Mouse (Mus musculus) neural tube, embryonic 11.5 days (tissue): ENCODE measurements around the gene Igll1. TPM values are rescaled to one million over a fixed set of nuclear protein-coding genes. Genes with fewer than 3 reads are reported as not detected.

ENCODE experiments used
- ATAC-seq: fragments of 200-750 bp; cut with Nextera tagmentation; 2 replicates; pipeline ENCODE4 v1.8.0; 2017; ENCODE audit warnings: moderate number of reproducible peaks, mild to moderate bottlenecking, moderate TSS enrichment, moderate library complexity; ENCODE audit not compliant: insufficient read depth, low FRiP score, low TSS enrichment
- DNase-seq: peaks from one replicate; pipeline ENCODE4 v3.0.0-alpha.2; 2015; ENCODE audit warnings: low spot score
- H3K27ac ChIP-seq: fragments of 300-500 bp; sonication (generic); 2 replicates; pipeline ENCODE4 v1.5.1; 2014; ENCODE audit warnings: low read depth, mild to moderate bottlenecking, low read length
- H3K27me3 ChIP-seq: fragments of 300-500 bp; sonication (generic); 2 replicates; pipeline ENCODE4 v1.6.1; 2014; ENCODE audit warnings: mild to moderate bottlenecking, low read length, mixed read lengths; ENCODE audit not compliant: control insufficient read depth, insufficient read depth
- H3K36me3 ChIP-seq: fragments of 300-500 bp; sonication (generic); 2 replicates; pipeline ENCODE4 v1.6.1; 2014; ENCODE audit warnings: mild to moderate bottlenecking, low read length, moderate library complexity, mixed read lengths; ENCODE audit not compliant: control insufficient read depth, insufficient read depth
- H3K4me1 ChIP-seq: fragments of 300-500 bp; sonication (generic); 2 replicates; pipeline ENCODE4 v1.6.1; 2014; ENCODE audit warnings: low read length, mixed read lengths; ENCODE audit not compliant: control insufficient read depth, insufficient read depth
- H3K4me2 ChIP-seq: fragments of 300-500 bp; sonication (generic); 2 replicates; pipeline ENCODE4 v1.6.1; 2014; ENCODE audit warnings: low read depth, mild to moderate bottlenecking, moderate library complexity
- H3K4me3 ChIP-seq: fragments of 300-500 bp; sonication (generic); 2 replicates; pipeline ENCODE4 v1.5.1; 2014; ENCODE audit warnings: low read depth, low read length
- H3K9ac ChIP-seq: fragments of 300-500 bp; sonication (generic); 2 replicates; pipeline ENCODE4 v1.6.1; 2014; ENCODE audit warnings: mild to moderate bottlenecking, low read length
- H3K9me3 ChIP-seq: fragments of 300-500 bp; sonication (generic); 2 replicates; pipeline ENCODE4 v1.6.1; 2016; ENCODE audit warnings: low read length; ENCODE audit not compliant: control insufficient read depth
- WGBS: fragments of 180-500 bp; shearing (Covaris S2); extraction: QIAGEN DNeasy Blood & Tissue Kit; methylation state at CpG from one replicate; pipeline ENCODE4 v1.1.7; 2014; 5-methylcytosine and 5-hydroxymethylcytosine counted together
- polyA plus RNA-seq: library from polyadenylated mRNA; unstranded; fragments of >200 nt; fragmentation: Nextera tagmentation; extraction: Ambion mirVana; gene quantifications from 2 replicates; pipeline ENCODE4 v1.2.1, GENCODE M21; 2014

Igll1 gene
- polyA plus RNA-seq, 1 experiment from 2014 or later = not detected

- H3K27me3 ChIP-seq = no peaks in the 10 kb centered on the region
- peak within 1 kb of the TSS; percentile 37 for H3K4me3 ChIP-seq
- H3K27ac ChIP-seq = no peak within 1 kb of the TSS
- no peaks in the 10 kb centered on the region for H3K36me3 ChIP-seq
- DNase-seq (peak; percentile 71), ATAC-seq (peak; percentile 89)
- H3K9ac ChIP-seq = peak within 1 kb of the TSS; percentile 7; the same call in 1 of the 2 replicates
- H3K4me1 ChIP-seq = no peaks in the 10 kb centered on the region
- H3K9me3 ChIP-seq = no peaks in the 10 kb centered on the region
- H3K4me2 ChIP-seq = peak within 1 kb of the TSS; percentile 66
- 6% methylated on average over 33 of the region's 33 CpGs for WGBS
Measured at GRCm38 (mm10) chr16:16828757-16829615, 34.8 kb downstream of the Igll1 start, which contains the start of gene Spag6l. Gene Spag6l, minus strand, starts transcription at chr16:16829456.

- Histone ChIP-seq H3K27me3 (no peaks in the 10 kb centered on the region), H3K36me3 (no peaks in the 10 kb centered on the region), H3K4me2 (no peak overlapping the region), H3K4me1 (no peaks in the 10 kb centered on the region), H3K27ac (no peak overlapping the region), H3K9ac (no peak overlapping the region), H3K9me3 (no peaks in the 10 kb centered on the region), H3K4me3 (no peak overlapping the region)
- WGBS = 90% methylated on average over 2 of the region's 2 CpGs
- ATAC-seq (no peak), DNase-seq (no peak)
Measured at GRCm38 (mm10) chr16:16826223-16826622, 37.6 kb downstream of the Igll1 start.

- Histone ChIP-seq H3K9ac (no peak overlapping the region), H3K4me2 (no peak overlapping the region), H3K9me3 (no peaks in the 10 kb centered on the region), H3K4me3 (no peak overlapping the region), H3K27ac (no peak overlapping the region), H3K27me3 (no peaks in the 10 kb centered on the region), H3K36me3 (no peaks in the 10 kb centered on the region), H3K4me1 (no peaks in the 10 kb centered on the region)
- DNase-seq (no peak), ATAC-seq (no peak)
- WGBS = 40% methylated on average over 5 of the region's 5 CpGs
Measured at GRCm38 (mm10) chr16:16825476-16825875, 38.3 kb downstream of the Igll1 start.

Other genes with a start within 250 kb of the Igll1 start
- gene Olfr19, start 187.6 kb downstream of the Igll1 start, polyA plus RNA-seq = not detected in 2 replicates
- gene Spag6l, start 34.5 kb downstream of the Igll1 start, polyA plus RNA-seq = 1.2 and 1.7 TPM in 2 replicates
- gene Top3b, start 6.8 kb upstream of the Igll1 start, polyA plus RNA-seq = 63.5 and 67.0 TPM in 2 replicates
- gene Vpreb1, start 6.9 kb upstream of the Igll1 start, polyA plus RNA-seq = 1.2 and 1.7 TPM in 2 replicates
- gene Ppm1f, start 32.5 kb upstream of the Igll1 start, polyA plus RNA-seq = 21.7 and 24.3 TPM in 2 replicates
- 218 and 224 TPM in 2 replicates for gene Mapk1, start 119.4 kb upstream of the Igll1 start, polyA plus RNA-seq
- gene Ypel1, start 205.7 kb upstream of the Igll1 start, polyA plus RNA-seq = 96.2 and 106 TPM in 2 replicates
- gene Ppil2, start 247.3 kb upstream of the Igll1 start, polyA plus RNA-seq = 150 and 156 TPM in 2 replicates